8 mouse cellular contexts compared by ENCODE assay signal in the genomic region with DNA sequence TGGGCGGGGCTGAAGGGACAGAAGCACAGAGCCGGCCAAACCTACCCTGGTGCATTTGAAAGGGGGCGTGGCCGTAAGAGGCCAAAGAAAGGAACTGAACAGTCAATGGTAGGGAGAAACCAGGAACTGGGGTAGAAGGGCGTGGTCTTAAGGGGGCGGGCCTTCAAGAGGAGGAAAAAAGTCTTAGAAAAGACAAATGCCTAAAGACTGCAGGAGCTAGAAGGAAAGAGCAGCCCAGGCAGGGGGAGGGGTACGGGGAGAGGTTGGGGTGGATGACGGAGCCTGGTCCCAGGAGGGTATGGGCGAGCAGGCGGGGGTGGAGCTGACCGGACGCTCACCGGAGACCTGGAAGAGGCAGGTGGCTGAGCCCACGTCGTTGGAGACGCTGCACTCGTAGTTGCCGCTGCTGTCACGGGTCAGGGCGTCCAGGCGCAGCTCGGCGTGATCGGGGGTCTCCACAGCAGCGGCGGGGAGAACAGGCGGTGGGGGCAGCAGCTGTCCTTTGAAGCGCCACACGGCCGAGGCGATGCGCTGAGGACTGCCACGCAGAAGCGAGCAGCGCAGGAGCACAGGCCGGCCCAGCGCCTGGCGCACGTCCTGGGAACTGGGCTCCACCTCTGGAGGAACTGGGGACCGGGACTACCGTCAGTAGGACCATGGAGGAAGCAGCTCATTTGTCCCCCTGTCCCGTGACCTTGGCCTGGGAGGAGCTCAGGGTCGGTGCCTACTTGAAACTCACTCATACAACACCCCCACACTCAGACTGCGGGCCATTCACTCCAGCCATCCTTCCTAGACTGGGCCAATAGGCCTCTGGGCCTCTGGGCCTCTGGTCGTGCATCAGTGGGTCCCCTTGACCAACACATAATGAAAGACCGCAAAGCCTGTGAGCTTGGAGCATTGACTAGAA.
DNase-seq lines count a peak whose midpoint lies in the region; ATAC-seq and TF ChIP-seq lines count a peak whose summit lies in the region.

No protein-coding gene starts in this region.

- H3K9ac ChIP-seq in heart, embryonic 11.5 days (ENCODE audit: low read depth, low read length): peak overlapping the region; percentile 69
- H3K9ac ChIP-seq in kidney, embryonic 16.5 days (replicated peaks; ENCODE audit: low read length): peak overlapping the region; percentile 72

- peak; percentile 56 for ATAC-seq in heart, embryonic 11.5 days (replicated peaks; ENCODE audit: insufficient number of reproducible peaks, low FRiP score, low TSS enrichment)
- ATAC-seq in kidney, embryonic 16.5 days (ENCODE audit: low FRiP score, low TSS enrichment): peak; percentile 66

- 0 out of 2 replicates have a peak, but pooled peaks cover 7% of the 10 kb centered on the region for H3K27me3 ChIP-seq in heart, embryonic 11.5 days (ENCODE audit: control insufficient read depth, insufficient read depth, low read length)
- no peaks in the 10 kb centered on the region for H3K27me3 ChIP-seq in kidney, embryonic 16.5 days (ENCODE audit: insufficient read depth, low read length)
- H3K27me3 ChIP-seq in small intestine, adult 2 months (ENCODE audit: control insufficient read depth, insufficient read depth, low read length): no peaks in the 10 kb centered on the region; the same call in 1 of the 2 replicates

- H3K27ac ChIP-seq in heart, embryonic 11.5 days (ENCODE audit: low read depth, low read length): no peak overlapping the region
- 0 out of 2 replicates have a peak overlapping the region, but pooled peaks have one; percentile 7 for H3K27ac ChIP-seq in kidney, embryonic 16.5 days (ENCODE audit: low read length)
- no peak overlapping the region for H3K27ac ChIP-seq in small intestine, adult 2 months (ENCODE audit: insufficient read depth, low read depth, low read length)

- DNase-seq in R1 (ENCODE audit: low read depth, low spot score): peak; percentile 99
- DNase-seq in embryo, embryonic 11.5 days (ENCODE audit: low read depth, low spot score): peak; percentile 51
- DNase-seq in lung, postnatal 36 days: peak; percentile 83
- DNase-seq in frontal cortex, postnatal 36 days (ENCODE audit: low spot score in 2 of 2): no peak
- no peak for DNase-seq in right cerebral cortex, postnatal 10 days (ENCODE audit: low spot score in 2 of 2)

- H3K4me1 ChIP-seq in heart, embryonic 11.5 days (ENCODE audit: control insufficient read depth, insufficient read depth, low read length): peaks cover 10% of the 10 kb centered on the region
- peaks cover 24% of the 10 kb centered on the region for H3K4me1 ChIP-seq in kidney, embryonic 16.5 days (ENCODE audit: insufficient read depth, low read length)
- H3K4me1 ChIP-seq in small intestine, adult 2 months (ENCODE audit: control insufficient read depth, insufficient read depth, insufficient read length, low read length): peaks cover 5% of the 10 kb centered on the region

- no peaks in the 10 kb centered on the region for H3K36me3 ChIP-seq in heart, embryonic 11.5 days (ENCODE audit: control insufficient read depth, insufficient read depth, low read length)
- H3K36me3 ChIP-seq in kidney, embryonic 16.5 days (ENCODE audit: insufficient read depth, low read length): no peaks in the 10 kb centered on the region
- H3K36me3 ChIP-seq in small intestine, adult 2 months (ENCODE audit: control insufficient read depth, insufficient read depth, low read length): no peaks in the 10 kb centered on the region

- TF ChIP-seq POLR2A in small intestine, adult 2 months (IDR thresholded peaks at IDR 0.05; ENCODE audit: low read depth, low read length): no peak

- 5% methylated on average over 46 of the region's 46 CpGs for WGBS in heart, embryonic 11.5 days (ENCODE audit: insufficient replicate concordance)
- WGBS in kidney, embryonic 16.5 days: 2% methylated on average over 46 of the region's 46 CpGs
- WGBS in small intestine, adult 2 months: 6% methylated on average over 46 of the region's 46 CpGs

- TF ChIP-seq CTCF in small intestine, adult 2 months (IDR thresholded peaks at IDR 0.05; ENCODE audit: extremely low read depth, insufficient read length, insufficient replicate concordance, low read depth, low read length): no peak

- H3K4me3 ChIP-seq in heart, embryonic 11.5 days (ENCODE audit: low read depth, low read length): peak overlapping the region; percentile 55
- peak overlapping the region; percentile 58 for H3K4me3 ChIP-seq in kidney, embryonic 16.5 days (ENCODE audit: low read length)
- H3K4me3 ChIP-seq in small intestine, adult 2 months (ENCODE audit: low read depth, low read length): peak overlapping the region; percentile 63

- peak overlapping the region; percentile 92 for H3K4me2 ChIP-seq in heart, embryonic 11.5 days
- H3K4me2 ChIP-seq in kidney, embryonic 16.5 days (replicated peaks; ENCODE audit: low read depth, low read length): peak overlapping the region; percentile 96

- no peaks in the 10 kb centered on the region for H3K9me3 ChIP-seq in heart, embryonic 11.5 days (replicated peaks; ENCODE audit: control insufficient read depth, low read length)
- H3K9me3 ChIP-seq in kidney, embryonic 16.5 days (ENCODE audit: low read length): no peaks in the 10 kb centered on the region; the same call in 1 of the 2 replicates

Comparison
In these comparisons a context has a peak if more than half of its experiments do, and no peak if none do; other contexts are left out.
1. DNase-seq: peak in R1 (single experiment), embryo, embryonic 11.5 days (single experiment) and lung, postnatal 36 days (single experiment); none in frontal cortex, postnatal 36 days (0 of 2) and right cerebral cortex, postnatal 10 days (0 of 2).
2. Peak in every context shown above with its lines, with median percentiles within 50 percentile points of each other: H3K4me3 ChIP-seq.